Mouse (Mus musculus): Measurements from ENCODE around the gene Etnk1.

GRCm38 (mm10) chr6:143156684-143157083 is 10.3 kb upstream of the Etnk1 start:
- TF ChIP-seq CTCF (IDR thresholded peaks at IDR 0.05 in 2 of 3, conservative IDR thresholded peaks at IDR 0.05 in 1 of 3; ENCODE audit: control insufficient read depth in 1 of 3, insufficient read depth in 1 of 3, low read depth in 2 of 3, low read length in 3 of 3, poor library complexity in 1 of 3, severe bottlenecking in 1 of 3) = no peak
- no peak for TF ChIP-seq TCF12 (IDR thresholded peaks at IDR 0.05; ENCODE audit: low read depth, low read length)
- TF ChIP-seq CHD2 (IDR thresholded peaks at IDR 0.05; ENCODE audit: low read length) = no peak
- TF ChIP-seq POLR2A (IDR thresholded peaks at IDR 0.05; ENCODE audit: control insufficient read depth in 1 of 2, insufficient read depth in 1 of 2, low read depth in 1 of 2, low read length in 2 of 2, poor library complexity in 1 of 2) = no peak
- TF ChIP-seq MAX (IDR thresholded peaks at IDR 0.05; ENCODE audit: low read length) = no peak
- no peak for TF ChIP-seq POLR2AphosphoS5 (IDR thresholded peaks at IDR 0.05; ENCODE audit: borderline replicate concordance, low read depth, low read length)
- no peak for TF ChIP-seq GATA1 (IDR thresholded peaks at IDR 0.05; ENCODE audit: low read depth, low read length)

Measured in MEL (cell line).